Mouse (Mus musculus) limb, embryonic 11.5 days (tissue): ENCODE data around the gene Mrgbp. TPM values are rescaled to one million over a fixed set of nuclear protein-coding genes. Genes with fewer than 3 reads are reported as not detected.

Experiments used
- ATAC-seq: fragments of 200-750 bp; cut with Nextera tagmentation; 2 replicates; pipeline ENCODE4 v1.8.0; 2017; ENCODE audit warnings: low read depth; ENCODE audit not compliant: insufficient number of reproducible peaks, low FRiP score, low TSS enrichment
- DNase-seq: peaks from one replicate; pipeline ENCODE4 v3.0.0-alpha.2; 2015; ENCODE audit warnings: low spot score
- H3K27ac ChIP-seq: fragments of 300-500 bp; sonication (generic); replicated peaks from 2 replicates; pipeline ENCODE4 v1.5.1; 2014; ENCODE audit warnings: low read depth, mild to moderate bottlenecking, low read length
- H3K27me3 ChIP-seq: fragments of 300-500 bp; sonication (generic); 2 replicates; pipeline ENCODE4 v1.6.1; 2014; ENCODE audit warnings: mild to moderate bottlenecking, low read length, mixed read lengths; ENCODE audit not compliant: control insufficient read depth, insufficient read depth
- H3K36me3 ChIP-seq: fragments of 300-500 bp; sonication (generic); 2 replicates; pipeline ENCODE4 v1.6.1; 2014; ENCODE audit warnings: mild to moderate bottlenecking, low read length, moderate library complexity, mixed read lengths; ENCODE audit not compliant: control insufficient read depth, insufficient read depth
- H3K4me1 ChIP-seq: fragments of 300-500 bp; sonication (generic); 2 replicates; pipeline ENCODE4 v1.6.1; 2014; ENCODE audit warnings: low read length, mixed read lengths; ENCODE audit not compliant: control insufficient read depth, insufficient read depth
- H3K4me2 ChIP-seq: fragments of 300-500 bp; sonication (generic); 2 replicates; pipeline ENCODE4 v1.6.1; 2014; ENCODE audit warnings: low read depth, mild to moderate bottlenecking, moderate library complexity; ENCODE audit not compliant: severe bottlenecking
- H3K4me3 ChIP-seq: fragments of 300-500 bp; sonication (generic); 2 replicates; pipeline ENCODE4 v1.5.1; 2014; ENCODE audit warnings: low read depth, low read length
- H3K9ac ChIP-seq: fragments of 300-500 bp; sonication (generic); 2 replicates; pipeline ENCODE4 v1.6.1; 2014; ENCODE audit warnings: mild to moderate bottlenecking, low read length
- H3K9me3 ChIP-seq: fragments of 300-500 bp; sonication (generic); 2 replicates; pipeline ENCODE4 v1.6.1; 2016; ENCODE audit warnings: low read length; ENCODE audit not compliant: control insufficient read depth
- WGBS: fragments of 180-500 bp; shearing (Covaris S2); extraction: QIAGEN DNeasy Blood & Tissue Kit; methylation state at CpG from one replicate; pipeline ENCODE4 v1.1.7; 2014; 5-methylcytosine and 5-hydroxymethylcytosine counted together
- polyA plus RNA-seq: library from polyadenylated mRNA; unstranded; fragments of >200 nt; fragmentation: Nextera tagmentation; extraction: Ambion mirVana; gene quantifications from 2 replicates; pipeline ENCODE4 v1.2.1, GENCODE M21; 2014

Gene Mrgbp
- polyA plus RNA-seq, 1 experiment from 2014 or later = 36.7 TPM

DNA sequence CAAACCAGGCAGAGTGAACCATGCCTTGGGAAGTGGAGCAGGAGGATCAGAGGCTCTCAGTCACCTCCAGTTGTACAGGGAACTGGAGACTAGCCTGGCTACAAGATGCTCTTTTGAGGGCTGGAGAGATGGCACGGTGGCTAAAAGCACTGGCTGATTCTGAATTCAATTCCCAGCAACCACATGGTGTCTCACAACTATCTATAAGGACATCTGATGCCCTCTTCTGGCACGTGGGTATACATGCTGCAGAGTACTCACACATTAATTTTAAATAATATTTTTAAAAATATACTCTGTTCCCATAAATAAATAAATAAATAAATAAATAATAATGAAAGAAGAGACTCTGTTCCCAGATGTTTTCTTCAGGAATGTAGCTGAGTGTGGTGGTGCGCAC lies 25.9 kb upstream of the Mrgbp start:
- no peak for ATAC-seq
- Histone ChIP-seq H3K36me3 (no peaks in the 10 kb centered on the region), H3K4me3 (no peak overlapping the region), H3K27me3 (no peaks in the 10 kb centered on the region), H3K27ac (no peak overlapping the region), H3K4me2 (no peak overlapping the region), H3K4me1 (no peaks in the 10 kb centered on the region), H3K9me3 (no peaks in the 10 kb centered on the region), H3K9ac (no peak overlapping the region)
- WGBS = 58% methylated on average over 3 of the region's 3 CpGs
- DNase-seq = no peak

DNA sequence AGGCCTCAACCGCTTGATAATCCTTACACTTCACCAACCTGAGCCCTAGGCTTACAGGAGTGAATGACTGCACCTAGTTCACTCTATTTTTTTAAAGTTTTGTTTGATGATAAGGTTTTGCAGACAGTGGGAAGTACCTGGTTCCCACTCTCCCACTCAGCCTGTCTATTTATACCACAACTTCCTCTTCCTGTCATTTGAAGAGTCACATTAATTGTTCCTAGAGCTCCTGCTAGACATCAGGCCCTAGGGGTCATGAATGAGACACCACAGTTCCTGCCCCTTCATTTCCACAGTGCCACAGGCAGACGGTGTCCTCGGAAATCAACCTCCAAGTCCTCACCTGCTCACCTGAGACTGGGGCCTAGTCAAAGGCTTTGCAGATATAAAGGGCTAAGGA lies 24.6 kb upstream of the Mrgbp start:
- H3K9ac ChIP-seq = no peak overlapping the region
- H3K4me1 ChIP-seq = no peaks in the 10 kb centered on the region
- no peak overlapping the region for H3K4me2 ChIP-seq
- no peak overlapping the region for H3K4me3 ChIP-seq
- ATAC-seq = no peak
- no peak overlapping the region for H3K27ac ChIP-seq
- no peaks in the 10 kb centered on the region for H3K9me3 ChIP-seq
- H3K36me3 ChIP-seq = no peaks in the 10 kb centered on the region
- no peaks in the 10 kb centered on the region for H3K27me3 ChIP-seq
- no peak for DNase-seq
- WGBS = 76% methylated on average over 3 of the region's 3 CpGs

DNA sequence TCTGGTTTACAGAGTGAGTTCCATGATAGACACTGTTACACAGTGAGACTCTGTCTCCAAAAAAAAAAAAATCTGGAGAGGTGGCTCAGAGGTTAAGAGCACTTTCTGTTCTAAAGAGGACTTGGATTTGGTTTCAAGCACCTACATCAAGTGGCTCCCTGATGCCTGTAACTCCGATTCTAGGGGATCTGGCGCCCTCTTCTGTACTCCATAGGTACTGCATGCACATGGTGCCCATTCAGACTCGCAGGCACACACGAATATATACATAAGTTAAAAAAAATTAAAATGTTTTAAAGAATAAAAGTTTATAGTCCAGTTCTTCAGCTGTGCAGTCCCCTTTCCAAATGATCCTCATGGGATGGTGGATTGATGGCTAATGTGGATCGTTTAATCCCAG lies 20.9 kb upstream of the Mrgbp start:
- H3K4me2 ChIP-seq = no peak overlapping the region
- no peak overlapping the region for H3K27ac ChIP-seq
- H3K27me3 ChIP-seq = no peaks in the 10 kb centered on the region
- WGBS = 55% methylated on average over 5 of the region's 5 CpGs
- ATAC-seq (no peak), DNase-seq (peak; percentile 34)
- H3K9ac ChIP-seq = no peak overlapping the region
- no peaks in the 10 kb centered on the region for H3K36me3 ChIP-seq
- no peaks in the 10 kb centered on the region for H3K9me3 ChIP-seq
- no peaks in the 10 kb centered on the region for H3K4me1 ChIP-seq
- no peak overlapping the region for H3K4me3 ChIP-seq

DNA sequence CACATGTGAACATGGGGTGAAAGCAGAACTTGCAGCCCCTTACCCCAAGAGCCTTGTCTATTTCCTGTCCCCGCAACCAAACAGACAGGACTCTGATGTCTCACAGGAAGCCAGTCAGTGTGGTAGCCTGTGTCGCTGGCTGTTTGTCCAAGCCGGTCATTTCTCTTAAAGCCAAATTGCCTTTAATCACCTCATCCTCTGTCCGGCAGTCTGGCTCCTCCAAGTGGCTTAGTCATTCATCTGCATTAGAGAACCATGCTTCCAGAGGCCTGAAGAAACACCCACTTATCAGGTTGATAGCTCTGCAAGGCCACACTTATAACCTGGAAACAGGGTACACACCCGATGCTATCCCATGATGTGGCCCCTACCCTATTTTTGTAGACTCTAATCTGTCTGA lies 19.0 kb upstream of the Mrgbp start:
- H3K4me1 ChIP-seq = no peaks in the 10 kb centered on the region
- H3K27ac ChIP-seq = no peak overlapping the region
- no peak overlapping the region for H3K4me2 ChIP-seq
- ATAC-seq (no peak), DNase-seq (no peak)
- 45% methylated on average over 5 of the region's 5 CpGs for WGBS
- no peaks in the 10 kb centered on the region for H3K36me3 ChIP-seq
- H3K4me3 ChIP-seq = no peak overlapping the region
- no peaks in the 10 kb centered on the region for H3K27me3 ChIP-seq
- H3K9me3 ChIP-seq = no peaks in the 10 kb centered on the region
- no peak overlapping the region for H3K9ac ChIP-seq

DNA sequence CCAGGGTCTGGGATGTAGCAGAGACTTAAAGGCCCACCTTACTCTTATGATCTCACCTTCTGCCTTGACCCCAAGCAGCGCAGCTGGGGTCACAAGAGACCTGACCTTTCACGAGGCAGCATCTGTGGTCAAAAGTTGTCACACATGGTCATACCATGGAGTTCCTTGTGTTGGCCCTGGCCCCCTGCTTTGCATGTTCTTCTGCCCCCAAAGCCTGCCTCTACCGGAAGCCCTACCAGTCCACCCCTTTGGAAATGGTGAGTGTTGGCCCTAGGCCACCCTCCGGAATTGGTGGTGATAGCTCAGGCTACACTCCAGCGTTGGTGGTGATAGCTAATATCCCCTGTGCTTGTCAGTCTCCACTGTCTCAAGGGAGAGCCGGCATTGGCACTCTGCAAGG lies 17.8 kb upstream of the Mrgbp start:
- no peaks in the 10 kb centered on the region for H3K27me3 ChIP-seq
- 56% methylated on average over 6 of the region's 6 CpGs for WGBS
- no peak for ATAC-seq

DNA sequence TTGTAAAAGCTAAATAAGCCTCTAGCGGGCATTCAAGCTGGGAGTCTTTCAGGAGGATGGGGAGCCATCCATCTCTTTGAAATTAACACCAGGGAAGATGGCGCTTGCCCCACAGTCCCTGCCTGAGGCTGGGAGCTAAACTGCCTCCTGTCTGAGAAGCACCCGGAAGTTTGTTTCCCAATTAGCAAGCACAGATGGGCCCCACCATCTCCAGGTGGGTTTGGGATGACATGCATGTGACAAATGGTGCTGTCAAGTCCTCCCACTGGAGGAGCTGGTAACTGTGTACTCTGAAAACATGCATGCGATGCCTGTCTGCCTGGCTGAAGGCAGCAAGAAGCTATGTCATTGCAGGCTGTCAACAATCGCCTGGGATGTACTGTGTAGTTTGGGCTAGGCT lies 17.3 kb upstream of the Mrgbp start:
- ATAC-seq (no peak), DNase-seq (no peak)
- 32% methylated on average over 5 of the region's 5 CpGs for WGBS
- no peak overlapping the region for H3K27ac ChIP-seq
- H3K27me3 ChIP-seq = no peaks in the 10 kb centered on the region
- H3K4me1 ChIP-seq = peaks cover 2% of the 10 kb centered on the region; the same call in 1 of the 2 replicates
- no peaks in the 10 kb centered on the region for H3K9me3 ChIP-seq
- H3K4me2 ChIP-seq = no peak overlapping the region
- no peaks in the 10 kb centered on the region for H3K36me3 ChIP-seq
- H3K9ac ChIP-seq = no peak overlapping the region
- H3K4me3 ChIP-seq = no peak overlapping the region

More for the DNA sequence above, 17.8 kb upstream of the Mrgbp start:
- Histone ChIP-seq H3K27ac (no peak overlapping the region), H3K4me2 (no peak overlapping the region), H3K9ac (no peak overlapping the region), H3K9me3 (no peaks in the 10 kb centered on the region), H3K4me3 (no peak overlapping the region), H3K36me3 (no peaks in the 10 kb centered on the region), H3K4me1 (no peaks in the 10 kb centered on the region)
- DNase-seq = no peak

DNA sequence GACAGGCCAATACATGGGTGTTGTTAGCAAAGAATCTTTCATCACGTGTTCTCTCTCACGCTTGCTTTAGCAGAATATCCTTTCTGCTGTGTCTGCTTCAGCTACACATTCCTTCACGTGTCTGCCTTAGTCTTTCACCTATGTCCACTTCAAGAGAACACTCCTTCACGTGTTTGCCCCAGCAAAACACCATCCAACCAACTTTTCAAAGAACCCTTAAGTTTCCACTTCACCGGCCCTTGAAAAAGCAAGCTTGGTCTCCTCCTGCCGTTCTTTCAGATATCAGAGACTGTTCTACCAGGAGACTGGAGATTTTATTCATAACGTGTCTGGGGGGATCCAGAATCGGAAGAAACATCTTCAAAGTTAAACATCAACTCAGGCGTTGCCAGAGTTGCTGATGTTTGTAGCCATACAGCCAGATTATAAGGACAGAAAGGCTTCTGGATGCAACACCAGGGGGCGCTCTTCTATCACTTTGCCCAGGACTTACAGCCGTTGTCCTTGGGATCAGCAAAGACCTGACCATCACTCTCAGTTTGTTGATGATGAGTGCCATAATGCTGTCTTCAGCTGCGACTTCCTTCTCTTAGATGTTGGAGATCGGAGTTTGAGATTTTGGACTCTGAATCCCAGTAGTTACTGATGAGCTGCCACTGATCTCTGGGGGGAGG lies 14.7 kb upstream of the Mrgbp start:
- Histone ChIP-seq H3K4me3 (no peak overlapping the region), H3K27me3 (no peaks in the 10 kb centered on the region), H3K4me1 (peaks cover 5% of the 10 kb centered on the region; the same call in 1 of the 2 replicates), H3K36me3 (no peaks in the 10 kb centered on the region), H3K27ac (no peak overlapping the region), H3K9ac (no peak overlapping the region), H3K4me2 (no peak overlapping the region), H3K9me3 (no peaks in the 10 kb centered on the region)
- DNase-seq = peak; percentile 80
- 37% methylated on average over 13 of the region's 13 CpGs for WGBS
- ATAC-seq = no peak

DNA sequence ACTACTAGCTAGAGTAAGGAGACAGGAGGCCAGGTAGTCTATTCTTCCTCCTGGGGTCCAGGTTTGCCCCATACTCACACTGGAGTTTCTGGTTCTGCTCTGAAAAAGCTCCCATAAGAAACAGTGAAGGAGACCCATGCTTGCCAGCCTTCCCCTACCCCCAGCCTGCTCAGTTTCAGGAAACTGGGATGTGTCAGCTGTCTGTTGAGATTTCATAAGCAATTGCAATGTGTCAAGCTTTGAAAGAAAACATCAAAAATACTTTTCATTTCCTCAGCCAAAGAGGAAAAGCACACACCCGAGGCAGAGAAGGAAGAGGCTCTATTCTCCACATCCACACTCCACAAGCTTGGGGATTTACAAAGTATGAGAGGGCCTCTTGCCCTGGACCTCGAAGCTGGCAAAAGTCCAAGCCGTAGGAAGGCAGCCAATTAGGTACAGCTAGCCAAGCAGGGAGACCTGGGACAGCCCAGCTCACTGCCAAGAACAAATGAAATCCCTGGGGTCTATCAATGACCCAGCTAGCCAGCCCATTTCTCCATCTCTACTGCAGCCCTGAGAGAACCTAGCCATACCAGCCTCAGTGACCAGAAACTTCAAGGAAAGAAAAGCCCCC lies 12.0 kb upstream of the Mrgbp start:
- H3K4me3 ChIP-seq = no peak overlapping the region
- DNase-seq (no peak), ATAC-seq (no peak)
- H3K4me1 ChIP-seq = peaks cover 5% of the 10 kb centered on the region; the same call in 1 of the 2 replicates
- H3K9ac ChIP-seq = 0 out of 2 replicates have a peak overlapping the region, but pooled peaks have one; percentile 13
- no peak overlapping the region for H3K4me2 ChIP-seq
- no peak overlapping the region for H3K27ac ChIP-seq
- WGBS = 56% methylated on average over 3 of the region's 3 CpGs
- no peaks in the 10 kb centered on the region for H3K27me3 ChIP-seq
- no peaks in the 10 kb centered on the region for H3K9me3 ChIP-seq
- no peaks in the 10 kb centered on the region for H3K36me3 ChIP-seq
